26 mouse cellular contexts compared by ENCODE assay signal in the genomic region with DNA sequence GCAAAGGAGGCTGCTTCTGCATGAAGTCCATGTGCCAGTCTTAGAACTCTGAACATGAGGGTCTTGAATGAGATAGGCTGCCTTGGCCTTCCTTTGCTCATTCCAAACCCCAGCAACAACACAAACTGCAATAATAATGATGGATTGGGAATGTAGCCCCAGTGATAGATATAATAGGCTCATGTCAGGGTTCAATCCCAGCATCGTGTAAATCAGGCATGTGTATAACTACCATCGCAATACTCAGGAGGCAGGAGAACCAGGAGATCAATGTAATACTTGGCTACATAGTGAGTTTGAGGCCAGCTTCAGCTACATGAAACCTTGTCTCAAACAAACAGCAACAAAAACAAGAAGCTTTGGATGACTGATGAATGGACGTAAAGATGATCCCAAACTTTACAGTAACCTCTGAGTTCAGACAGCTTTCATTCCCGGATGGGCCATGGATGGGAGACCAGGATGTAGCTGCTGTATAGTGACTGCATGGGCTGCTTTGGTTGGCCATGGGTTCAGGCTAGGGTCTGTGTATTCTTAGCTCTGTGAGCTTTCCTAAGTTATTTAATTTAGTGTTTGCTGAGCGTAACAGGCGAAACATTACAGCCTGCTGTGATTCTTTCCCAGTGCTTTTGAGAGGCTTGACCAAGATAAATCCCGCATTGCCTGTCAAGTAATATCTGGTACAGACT.
"Had no signal": no experiment of that assay in that cellular context is flagged by ENCODE, and none has a peak within 500 bp of the region (broad histone marks: within the 10 kb centered on the region; RNA-seq: fewer than 3 reads in every experiment).

No protein-coding gene starts in this region.

- DNase-seq: gastrocnemius, adult 2 months; gastrocnemius, postnatal 10 days; gastrocnemius, postnatal 25 days; heart, adult 18-20 months; heart, postnatal 10 days; heart, postnatal 4 days; kidney, adult 9 months; kidney, postnatal 36 days; liver; liver, embryonic 13.5 days had no signal

- H3K36me3 ChIP-seq: heart, embryonic 10.5 days; heart, embryonic 12.5 days; hindbrain, embryonic 10.5 days; hindbrain, embryonic 12.5 days; intestine, embryonic 15.5 days; limb, embryonic 10.5 days; limb, embryonic 12.5 days; liver, embryonic 13.5 days; liver, embryonic 15.5 days had no signal

- H3K4me3 ChIP-seq: gastrocnemius, adult 2 months; heart, embryonic 10.5 days; heart, embryonic 12.5 days; hindbrain, embryonic 10.5 days; hindbrain, embryonic 12.5 days; intestine, embryonic 15.5 days; layer of hippocampus, adult 2 months; left cerebral cortex, adult 2 months; limb, embryonic 10.5 days; limb, embryonic 12.5 days; liver, embryonic 13.5 days; liver, embryonic 15.5 days had no signal

- H3K27me3 ChIP-seq: heart, embryonic 12.5 days; intestine, embryonic 15.5 days had no signal

- H3K9ac ChIP-seq: heart, embryonic 12.5 days; hindbrain, embryonic 12.5 days; hindbrain, embryonic 14.5 days; intestine, embryonic 15.5 days; limb, embryonic 12.5 days; liver, embryonic 13.5 days; liver, embryonic 15.5 days had no signal

- H3K4me2 ChIP-seq: heart, embryonic 12.5 days; hindbrain, embryonic 12.5 days; hindbrain, embryonic 14.5 days; intestine, embryonic 15.5 days; limb, embryonic 12.5 days; liver, embryonic 11.5 days; liver, embryonic 13.5 days; liver, embryonic 15.5 days had no signal

- H3K4me1 ChIP-seq: intestine, embryonic 15.5 days; liver, embryonic 13.5 days; liver, embryonic 15.5 days had no signal

- H3K27ac ChIP-seq: gastrocnemius, adult 2 months; heart, embryonic 10.5 days; hindbrain, embryonic 10.5 days; hindbrain, embryonic 12.5 days; hindbrain, embryonic 14.5 days; intestine, embryonic 15.5 days; layer of hippocampus, adult 2 months; left cerebral cortex, adult 2 months; limb, embryonic 10.5 days; limb, embryonic 12.5 days; liver, embryonic 13.5 days; liver, embryonic 15.5 days had no signal

- H3K9me3 ChIP-seq: heart, embryonic 10.5 days; heart, embryonic 12.5 days; hindbrain, embryonic 10.5 days; hindbrain, embryonic 12.5 days; intestine, embryonic 15.5 days; limb, embryonic 10.5 days; limb, embryonic 12.5 days; liver, embryonic 13.5 days; liver, embryonic 15.5 days had no signal

- ATAC-seq: forebrain, embryonic 16.5 days; hindbrain, embryonic 16.5 days; inflammation-experienced regulatory T-cells, adult 6 months; intestine, embryonic 15.5 days; intestine, postnatal 0 days had no signal
